Mouse (Mus musculus) yolk sac, embryonic 10.5 days (tissue): ENCODE data around the gene Foxo6.

Source experiments
- DNase-seq: peaks from one replicate; pipeline ENCODE4 v3.0.0-alpha.2; 2017; ENCODE audit warnings: low spot score

Gene Foxo6

DNA sequence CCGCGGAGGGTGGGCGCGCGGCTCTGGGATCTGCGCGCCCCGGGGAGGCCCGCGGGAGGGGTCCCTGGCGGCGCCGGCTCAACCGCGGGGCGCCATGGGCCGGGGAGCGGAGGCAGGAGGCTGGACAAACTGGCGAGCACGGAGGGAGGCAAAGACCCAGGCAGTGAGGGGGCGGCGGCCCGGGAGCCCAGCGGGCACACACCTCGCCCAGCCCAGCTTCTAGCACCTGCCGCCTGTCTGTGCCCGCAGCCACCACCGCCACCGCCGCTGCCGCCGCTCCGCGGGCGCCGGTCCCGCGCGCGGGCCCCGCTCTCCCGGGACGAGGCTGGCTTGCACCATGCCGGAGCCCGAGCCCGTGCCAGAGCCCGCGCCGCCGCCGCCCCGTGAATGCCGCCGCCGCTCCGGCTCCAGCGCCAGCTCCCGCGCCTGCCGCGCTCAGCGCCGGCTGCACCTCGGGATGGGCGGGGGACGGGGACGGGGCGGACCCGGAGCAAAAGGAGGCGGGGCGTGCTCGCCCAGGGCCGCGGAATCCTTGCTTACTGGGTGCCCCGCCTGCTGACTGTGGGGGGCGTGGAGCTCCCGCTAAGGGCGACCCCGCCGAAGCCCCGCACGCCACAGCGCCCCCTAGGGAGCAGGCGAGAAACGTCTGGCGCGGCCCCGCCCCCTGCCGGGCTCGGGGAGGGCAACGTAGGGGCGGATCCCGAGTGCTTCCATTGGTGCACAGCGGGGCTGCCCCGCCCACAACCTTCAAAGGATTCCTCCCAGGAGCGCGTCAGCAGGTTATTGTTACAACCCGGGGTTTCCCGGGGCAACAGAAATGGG, at the start of gene Foxo6:
Gene Foxo6, minus strand, starts transcription at position 60 of the 822 bp plus-strand sequence.
- peak; percentile 92 for DNase-seq

DNA sequence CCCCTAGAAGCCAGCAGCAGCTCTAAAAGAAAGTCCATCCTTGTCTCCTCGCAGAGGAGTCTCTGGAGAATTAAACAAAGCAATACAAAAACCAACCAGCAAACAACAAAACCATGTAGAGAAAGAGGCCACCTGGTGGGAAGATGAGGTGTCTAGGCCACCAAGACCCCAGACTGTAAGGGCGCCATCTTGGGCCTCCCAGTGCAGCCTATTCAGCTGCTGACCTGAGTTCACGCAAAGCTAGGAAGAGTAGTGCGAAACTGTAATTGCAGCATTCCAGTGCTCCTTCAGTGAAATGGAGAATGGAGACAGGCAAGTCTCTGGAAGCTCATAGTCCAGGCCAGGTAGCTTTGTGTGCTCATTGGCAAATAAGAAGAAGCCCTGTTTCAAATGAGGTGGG, 47.2 kb upstream of the Foxo6 start:
- no peak for DNase-seq

DNA sequence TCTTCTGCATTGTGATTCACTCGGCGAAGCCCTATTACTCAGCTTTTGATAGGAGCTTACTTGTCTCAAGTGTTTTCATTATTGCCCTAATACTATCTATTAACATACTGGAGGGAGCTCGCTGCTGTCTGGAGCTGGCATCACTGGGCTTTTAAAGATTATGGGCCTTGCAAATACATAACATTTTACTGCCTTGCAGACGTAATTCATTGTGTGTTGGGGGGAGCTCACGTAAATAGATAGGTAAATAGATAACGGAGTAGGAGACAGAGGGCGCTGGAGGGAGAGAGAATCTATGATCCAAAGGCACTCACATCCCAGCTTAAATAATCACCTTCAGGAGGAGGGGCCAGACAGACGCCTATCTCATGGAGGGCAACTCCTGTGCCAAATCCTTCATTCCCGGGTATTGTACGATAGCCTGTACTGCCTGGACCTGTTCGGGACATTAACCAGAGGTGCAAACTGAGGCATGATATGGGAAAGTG, 45.8 kb upstream of the Foxo6 start:
- no peak for DNase-seq

DNA sequence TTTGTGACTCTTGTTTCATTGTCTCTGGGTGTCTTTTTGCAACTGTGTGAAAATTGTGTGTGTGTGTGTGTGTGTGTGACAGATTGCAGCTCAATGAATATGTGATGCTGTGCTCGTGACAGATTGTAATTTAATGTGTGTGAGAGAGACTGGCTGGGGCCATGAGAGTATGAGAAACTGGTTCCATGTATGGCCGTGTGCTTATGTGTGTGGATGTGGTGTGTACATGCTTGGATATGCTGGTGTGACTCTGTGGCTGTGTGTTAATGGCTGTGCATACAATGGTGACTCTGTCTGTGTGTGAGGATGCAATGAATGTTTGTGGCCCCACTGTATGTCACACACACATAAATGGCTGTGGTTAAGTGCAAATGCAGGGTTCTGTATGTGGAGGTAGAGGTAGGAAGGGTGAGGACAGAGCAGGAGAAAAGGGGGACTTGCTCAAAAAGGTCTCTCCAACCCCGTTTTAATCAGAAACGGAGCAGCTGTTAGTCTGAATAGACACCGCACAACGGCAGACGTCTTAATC, 45.3 kb upstream of the Foxo6 start:
- DNase-seq = no peak

DNA sequence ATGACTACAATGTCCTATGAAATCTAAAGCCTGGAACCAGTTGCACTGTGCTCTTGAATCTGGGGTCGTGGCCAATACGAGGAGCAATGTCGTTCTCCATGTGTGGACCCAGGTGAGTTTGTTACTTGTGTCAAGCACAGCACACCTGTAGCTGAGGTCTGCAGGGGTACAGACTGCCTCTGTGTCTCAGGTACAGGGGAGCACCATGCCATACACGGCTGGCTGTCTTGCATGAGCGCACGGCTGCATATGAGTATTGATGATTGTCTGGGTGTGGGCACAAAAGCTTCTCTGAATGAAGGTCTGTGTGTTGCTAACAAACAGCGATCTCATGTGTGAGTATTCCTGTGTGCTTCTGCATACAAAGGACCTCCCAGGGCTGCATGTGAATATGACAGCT, 44.8 kb upstream of the Foxo6 start:
- DNase-seq = no peak

DNA sequence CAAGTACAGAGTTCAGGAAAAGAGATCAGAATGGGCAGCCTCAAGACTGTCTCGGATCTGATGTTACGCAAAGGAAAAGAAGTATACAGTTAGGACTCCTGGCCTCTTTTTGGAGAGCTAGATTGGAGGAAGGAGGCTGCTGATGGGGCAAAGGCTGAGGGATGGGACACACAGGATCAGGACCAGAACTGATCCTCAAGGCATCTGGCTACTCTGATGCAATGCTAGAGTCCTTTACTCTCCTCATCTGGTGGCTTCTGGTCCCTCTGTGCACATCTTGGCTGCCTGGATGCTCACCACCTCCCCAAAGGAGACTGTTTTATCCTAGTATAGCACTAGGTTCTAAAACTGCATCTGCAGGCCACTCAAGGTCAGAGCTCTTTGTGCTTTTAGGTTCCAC, 44.4 kb upstream of the Foxo6 start:
- no peak for DNase-seq

DNA sequence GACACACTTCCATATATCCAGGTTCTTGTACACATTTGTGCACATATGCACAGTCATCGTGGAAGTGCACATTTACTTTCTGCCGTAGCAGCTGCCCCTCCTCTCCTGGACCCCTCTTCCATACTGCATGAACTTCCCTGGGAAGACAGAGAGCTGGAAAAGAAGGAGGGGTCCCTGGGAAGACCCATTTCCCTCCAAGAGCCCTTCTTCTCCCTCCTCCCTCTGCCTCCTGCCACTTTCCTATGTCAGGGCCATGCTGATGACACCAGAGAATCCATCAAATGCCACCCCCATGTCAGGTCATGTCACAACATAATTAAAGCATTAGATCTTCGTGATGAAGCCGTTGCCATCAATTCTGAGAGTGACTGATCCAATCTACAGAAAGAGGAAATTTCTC, 38.6 kb upstream of the Foxo6 start:
- DNase-seq = no peak

DNA sequence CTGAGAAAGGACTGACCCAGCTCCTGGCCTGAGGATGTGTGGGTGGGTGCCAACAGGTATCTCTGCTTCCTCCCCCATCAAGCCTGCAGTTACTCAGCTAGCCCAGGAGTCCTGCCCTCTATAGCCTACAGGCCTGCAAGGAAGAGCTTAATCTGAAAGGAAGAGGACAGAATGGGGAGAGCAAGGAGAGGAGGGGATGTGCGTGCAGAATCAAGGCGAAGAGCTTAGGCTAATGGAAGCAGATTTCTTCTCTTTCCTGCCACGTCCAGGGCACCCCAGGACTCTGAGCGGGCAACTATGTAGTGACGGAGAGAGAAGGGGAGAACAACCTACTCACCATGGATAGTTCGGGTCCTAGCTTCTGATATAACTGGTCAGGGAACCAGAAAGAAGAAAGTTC, 37.9 kb upstream of the Foxo6 start:
- no peak for DNase-seq

DNA sequence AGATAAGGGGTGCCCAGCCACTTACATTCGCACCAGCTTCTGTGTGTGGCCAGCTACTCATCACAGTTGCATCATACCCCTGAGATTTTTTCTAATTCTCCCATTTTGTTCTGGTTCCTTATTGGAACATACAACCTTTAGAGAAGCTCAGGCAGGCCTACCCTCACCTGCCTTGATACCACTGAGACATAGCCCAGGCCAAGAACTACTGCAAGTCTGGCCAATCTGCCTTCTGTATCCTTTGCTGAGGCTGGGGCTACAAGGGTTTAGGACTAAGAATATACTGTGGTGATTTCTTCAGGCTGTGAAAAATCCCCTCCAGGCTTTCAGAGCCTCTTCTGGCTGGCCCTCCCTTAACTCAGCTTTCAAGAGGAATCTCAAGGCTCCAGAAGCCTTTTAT, 36.7 kb upstream of the Foxo6 start:
- DNase-seq = no peak

DNA sequence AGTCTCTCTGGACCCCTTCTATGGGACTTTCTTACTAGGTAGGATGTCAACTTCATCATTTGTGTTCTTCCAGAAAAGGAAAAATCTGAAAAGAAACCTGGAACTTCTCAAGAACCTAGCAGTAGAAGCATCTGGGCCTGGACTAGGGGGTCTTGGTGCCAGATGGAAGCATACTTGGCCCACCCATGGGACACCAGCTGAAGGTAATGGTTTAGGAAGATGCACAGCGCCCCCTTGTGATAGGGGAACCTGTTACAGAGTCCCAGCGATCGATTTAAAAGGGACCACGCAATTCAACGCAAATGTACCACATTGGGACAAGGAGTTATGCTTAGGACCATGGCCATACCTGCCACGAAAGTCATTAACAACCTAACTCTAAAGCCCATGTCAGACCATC, 36.0 kb upstream of the Foxo6 start:
- no peak for DNase-seq

DNA sequence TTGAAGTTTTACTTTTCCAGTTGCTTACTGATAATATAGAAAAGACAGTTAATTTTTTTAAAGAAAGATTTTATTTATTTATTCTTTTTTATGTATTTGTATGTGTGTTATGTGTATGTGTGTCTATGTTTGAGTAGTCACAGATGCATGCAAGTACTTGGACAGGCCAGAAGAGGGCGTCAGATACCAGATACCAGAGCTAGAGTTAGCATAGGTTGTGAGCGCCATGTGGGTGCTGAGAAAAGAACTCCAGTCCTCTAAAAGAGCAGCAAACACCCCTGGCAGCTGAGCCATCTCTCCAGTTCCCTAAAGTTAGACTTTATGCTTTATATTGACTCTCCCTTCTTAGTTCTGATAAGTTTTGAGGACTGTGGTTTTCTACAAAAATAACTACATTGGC, 30.4 kb upstream of the Foxo6 start:
- no peak for DNase-seq

DNA sequence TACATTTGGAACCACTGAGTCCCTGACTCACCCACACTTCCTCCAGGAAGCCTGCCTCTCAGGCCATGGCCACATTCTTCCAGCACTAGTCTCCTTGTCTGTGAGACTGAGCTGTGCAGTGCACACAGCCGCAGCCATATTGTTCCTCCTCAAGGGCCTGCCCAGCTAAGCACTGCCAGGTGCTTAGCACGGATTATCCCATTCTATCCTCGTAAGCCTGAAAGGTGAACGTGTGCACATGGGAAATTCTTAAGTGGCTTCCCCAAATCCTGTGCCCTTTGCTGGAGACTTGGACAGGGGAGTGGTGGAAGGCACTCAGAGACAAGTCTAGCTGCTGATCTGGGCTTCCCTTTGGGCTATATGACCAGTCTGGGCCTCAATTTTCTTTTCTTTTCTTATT, 29.6 kb upstream of the Foxo6 start:
- no peak for DNase-seq

DNA sequence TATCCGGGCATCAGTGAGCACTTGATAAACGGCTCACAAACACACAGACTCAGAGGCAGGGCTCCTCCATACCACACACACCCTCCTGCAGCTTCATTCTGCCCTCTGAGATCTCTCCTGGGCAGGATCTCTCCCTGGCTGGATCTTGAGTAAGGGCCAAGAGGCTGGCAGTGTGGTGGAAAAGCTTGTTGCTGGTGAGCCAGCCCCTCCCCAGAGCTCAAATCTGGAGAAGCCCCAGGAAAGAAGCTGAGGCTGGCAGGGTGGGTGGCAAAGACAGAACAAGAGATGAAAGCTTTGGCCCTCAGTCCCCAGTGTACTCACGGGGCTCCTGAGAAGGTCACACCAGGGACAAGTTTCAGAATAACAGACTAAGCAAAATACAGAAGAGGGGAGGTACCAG, 27.4 kb upstream of the Foxo6 start:
- DNase-seq = no peak

DNA sequence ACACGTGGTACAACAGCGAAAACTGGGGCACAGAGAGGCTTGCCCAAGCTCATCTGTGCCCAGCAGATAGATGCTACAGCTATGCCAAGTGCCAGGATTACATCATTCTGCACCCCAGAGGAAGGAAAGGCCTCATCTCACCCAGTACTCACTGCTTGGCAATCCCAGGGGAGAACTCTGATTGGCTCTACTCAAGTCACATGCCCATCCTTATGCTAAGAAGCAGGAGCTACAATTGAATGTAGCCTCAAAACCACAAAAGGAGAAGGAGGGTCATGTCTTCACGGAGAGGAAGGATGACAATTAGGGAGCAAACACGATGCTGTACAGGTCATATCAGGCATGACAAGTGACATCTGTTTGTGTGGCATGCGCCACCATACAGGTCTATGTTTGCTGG, 26.2 kb upstream of the Foxo6 start:
- DNase-seq = no peak

DNA sequence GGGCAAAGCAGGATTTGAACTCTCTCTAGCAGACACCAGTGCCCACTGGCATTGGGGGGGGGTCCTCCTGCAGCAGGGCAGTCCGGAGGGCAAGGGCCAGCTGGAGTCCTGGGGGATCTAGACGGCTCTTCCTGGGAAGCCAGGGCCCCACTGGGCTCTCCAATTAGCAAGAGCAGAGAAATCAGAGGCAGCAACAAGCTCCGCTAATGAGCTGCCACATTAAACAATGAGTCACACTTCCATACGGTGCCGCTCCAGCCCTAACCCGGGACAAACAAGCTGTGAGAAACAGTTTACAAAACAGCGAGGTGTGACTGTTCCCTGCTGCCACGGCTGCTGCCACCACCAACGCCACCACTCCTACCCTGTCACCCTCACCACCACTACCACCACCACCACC, 17.4 kb upstream of the Foxo6 start:
- no peak for DNase-seq

DNA sequence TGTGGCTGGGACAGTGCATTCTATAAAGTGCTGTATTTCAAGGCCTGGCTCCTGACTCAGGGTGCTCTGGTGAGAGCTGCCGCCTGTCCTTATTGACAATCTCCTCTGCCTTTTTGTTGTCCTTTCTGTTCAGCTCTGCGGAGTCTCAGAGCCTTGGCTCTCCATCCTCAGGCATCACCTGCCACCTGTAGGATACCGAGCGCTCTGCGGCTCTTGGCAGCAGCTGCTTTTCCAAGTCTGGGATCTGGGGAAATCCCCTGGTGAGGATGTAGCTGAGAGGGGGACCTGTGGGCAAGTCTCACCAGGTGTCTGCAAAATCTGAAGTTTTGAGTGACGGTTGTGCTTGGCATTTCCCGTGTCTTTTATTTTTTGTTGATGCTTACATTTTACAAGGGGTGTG, 12.1 kb upstream of the Foxo6 start:
- DNase-seq = no peak

DNA sequence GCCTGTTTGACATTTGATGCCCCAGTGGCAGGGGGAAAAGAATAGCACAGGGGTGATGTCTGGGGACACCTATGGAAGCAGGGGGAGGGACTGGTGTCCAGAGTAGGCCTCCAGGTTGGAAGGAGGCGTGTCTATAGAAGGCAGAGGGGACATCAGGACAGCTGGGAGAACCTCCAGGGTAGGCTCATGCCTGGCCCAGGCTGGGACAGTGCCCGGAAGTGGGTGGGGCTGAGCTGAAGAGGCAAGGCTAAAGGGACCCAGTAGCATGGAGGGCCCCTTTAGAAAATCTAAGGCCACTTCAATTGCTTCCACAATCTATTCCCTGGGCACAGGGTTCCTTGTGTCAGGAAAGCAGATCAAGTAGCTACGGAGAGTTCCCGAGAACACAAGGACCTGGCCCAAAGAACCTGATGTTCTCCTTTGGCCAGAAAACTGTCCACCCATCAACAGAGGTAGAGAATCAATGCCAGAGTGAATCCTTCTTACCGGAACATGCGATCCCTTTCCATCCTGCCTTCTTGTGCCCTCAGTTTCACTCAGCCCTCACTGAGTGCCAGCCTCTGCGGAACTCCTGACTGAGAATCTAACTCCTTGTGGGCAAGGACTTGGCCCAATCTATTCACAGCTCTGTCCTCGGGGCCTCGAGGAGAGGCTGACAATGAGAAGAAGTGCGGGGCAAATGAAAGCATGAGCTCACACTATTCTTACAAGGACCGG, 4.1 kb upstream of the Foxo6 start:
- DNase-seq = no peak

DNA sequence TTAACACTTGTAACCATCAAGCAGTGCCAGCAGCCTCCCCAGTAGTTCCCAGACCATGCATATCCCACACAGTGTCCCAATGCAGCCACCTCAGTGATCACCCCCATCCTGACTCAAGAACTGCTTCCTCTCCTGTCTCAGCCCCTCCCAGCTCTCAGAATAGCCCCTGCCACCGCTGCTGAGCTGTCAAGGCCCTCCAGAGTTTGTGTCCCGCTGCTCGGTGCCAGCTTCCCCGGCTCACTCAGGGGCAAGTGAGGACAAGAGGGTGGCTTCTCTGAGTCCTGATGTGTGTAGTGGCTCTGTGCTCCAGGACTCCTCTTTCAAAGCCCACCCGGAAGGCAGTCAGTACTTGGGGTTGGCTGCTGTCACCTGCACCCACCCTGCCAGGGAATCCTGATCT, 3.3 kb upstream of the Foxo6 start:
- DNase-seq = no peak

DNA sequence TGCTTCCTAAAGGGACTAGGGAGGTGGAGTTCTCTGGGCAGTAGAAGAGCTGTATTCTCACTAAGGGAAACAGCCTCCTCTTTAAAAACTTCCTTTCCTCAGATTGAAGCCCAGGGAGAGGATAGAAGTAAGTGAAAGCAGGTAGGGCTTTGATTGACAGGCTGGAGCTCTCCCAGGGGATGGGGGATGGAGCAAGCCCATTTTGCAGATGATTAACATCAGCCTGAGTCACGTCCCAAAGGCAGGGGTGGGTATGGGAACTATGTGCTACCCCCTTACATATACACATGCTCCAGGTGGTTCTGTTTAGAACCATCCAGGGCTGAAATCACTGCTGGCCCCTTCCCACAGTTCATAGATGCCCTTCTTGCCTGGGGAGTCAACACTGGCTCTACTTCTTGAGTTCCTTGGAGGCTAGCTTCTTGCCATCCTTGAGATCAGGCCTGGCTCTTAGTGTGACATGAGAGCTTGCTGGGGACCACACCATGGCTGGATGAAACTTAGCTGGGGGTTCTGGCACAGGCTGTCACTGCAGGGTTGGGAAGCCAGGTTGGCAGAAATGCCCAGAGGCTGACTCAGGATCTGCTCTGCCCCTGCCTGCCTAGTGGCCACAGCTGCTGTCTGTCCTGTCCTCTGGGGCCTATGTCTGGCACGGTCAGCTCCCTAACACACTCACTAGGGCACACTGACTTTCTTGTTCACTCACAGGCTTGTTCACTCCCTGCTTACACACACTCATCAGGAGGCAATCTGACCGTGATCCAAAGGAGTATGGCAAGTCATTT, 2.2 kb upstream of the Foxo6 start:
- no peak for DNase-seq

DNA sequence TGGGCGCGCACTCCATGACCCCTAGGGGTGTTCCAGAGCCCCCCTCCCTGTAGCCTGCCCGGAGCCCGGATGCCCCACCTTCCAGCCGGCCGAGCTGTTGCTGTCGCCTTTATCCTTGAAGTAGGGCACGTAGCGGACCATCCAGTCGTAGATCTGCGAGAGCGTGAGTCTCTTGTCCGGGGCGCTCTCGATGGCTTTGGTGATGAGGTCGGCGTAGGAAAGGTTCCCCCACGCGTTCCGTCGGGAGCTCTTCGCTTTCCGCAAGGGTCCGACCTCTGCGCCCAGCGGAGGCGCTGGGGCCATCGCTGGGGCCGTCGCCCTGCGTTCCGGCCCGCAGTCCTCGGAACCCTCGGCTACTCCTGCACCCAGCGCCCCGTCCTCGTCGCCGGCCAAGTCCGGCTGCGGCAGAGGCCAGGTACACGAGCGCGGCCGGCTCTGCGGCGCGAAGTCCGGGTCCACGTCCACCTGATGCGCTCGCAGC, 348 bp downstream of the Foxo6 start:
- peak; percentile 14 for DNase-seq

DNA sequence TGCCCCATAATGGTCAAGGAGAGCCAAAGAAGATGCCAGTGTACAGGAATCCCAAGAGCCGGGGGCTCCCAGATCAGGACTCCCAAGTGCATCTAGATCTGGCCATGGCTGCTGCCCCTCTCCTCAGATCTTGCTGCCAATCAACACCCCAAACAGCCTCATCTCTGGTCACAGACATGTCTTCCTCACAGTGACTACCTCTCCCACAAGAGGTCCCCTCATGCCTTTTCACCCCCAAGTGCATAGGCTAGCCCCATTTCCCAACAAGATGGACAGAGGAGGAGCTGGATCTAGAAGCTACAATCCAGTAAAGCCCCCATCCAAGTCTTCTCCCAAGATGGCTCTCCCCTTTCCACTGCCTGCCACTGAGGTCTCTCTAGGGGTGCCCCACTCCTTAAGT, 1.4 kb downstream of the Foxo6 start:
- no peak for DNase-seq

DNA sequence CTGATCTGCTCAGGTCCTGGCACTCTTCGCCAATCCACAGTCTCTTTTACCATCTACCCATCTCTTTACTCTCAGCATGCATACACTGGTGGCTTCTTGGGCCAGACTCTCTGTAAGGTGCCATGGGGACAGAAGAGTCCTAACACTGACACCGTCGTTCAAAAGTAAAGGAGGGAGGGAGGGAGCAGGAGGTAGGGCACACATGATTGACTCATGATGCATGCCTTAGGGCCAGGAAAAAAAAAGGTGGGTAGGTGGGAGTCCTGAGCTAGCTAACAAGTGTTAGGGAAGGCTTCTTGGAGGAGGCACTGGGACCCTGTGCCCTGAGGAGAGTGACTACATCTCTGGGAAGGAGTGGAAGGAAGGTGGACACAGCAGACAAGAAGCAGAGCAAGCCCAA, 1.9 kb downstream of the Foxo6 start:
- DNase-seq = no peak
